Mouse (Mus musculus) layer of hippocampus, adult 9-11 months (tissue): ENCODE measurements at regions not wholly inside any gene's neighbourhood (a gene's known extent, or its start where the extent isn't known, plus 50 kb on each side); places are given as distances from the start of the nearest gene placed in this dataset.

ENCODE experiments used
- DNase-seq: peaks from one replicate; pipeline ENCODE4 v3.0.0; 2022

DNA sequence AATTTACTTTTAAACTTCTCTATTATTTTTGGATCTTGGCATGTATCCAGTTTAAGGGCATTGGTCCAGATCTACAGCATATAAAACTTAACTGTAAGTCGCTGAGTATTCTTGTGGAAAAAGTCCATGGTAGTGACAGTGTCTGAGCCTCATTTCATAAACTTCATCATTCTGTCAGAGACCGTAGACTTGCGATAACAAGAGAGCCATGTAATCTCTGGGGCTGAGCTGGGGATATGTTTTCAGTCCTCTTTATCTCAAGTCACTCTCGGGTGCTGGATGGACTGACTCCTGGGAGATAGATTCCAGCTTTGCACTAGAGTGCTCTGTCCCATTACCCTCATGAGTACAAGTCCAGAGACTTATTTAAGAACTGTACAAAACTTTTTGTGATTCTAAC is 362.0 kb downstream of the Fat4 start:
- DNase-seq: no peak

DNA sequence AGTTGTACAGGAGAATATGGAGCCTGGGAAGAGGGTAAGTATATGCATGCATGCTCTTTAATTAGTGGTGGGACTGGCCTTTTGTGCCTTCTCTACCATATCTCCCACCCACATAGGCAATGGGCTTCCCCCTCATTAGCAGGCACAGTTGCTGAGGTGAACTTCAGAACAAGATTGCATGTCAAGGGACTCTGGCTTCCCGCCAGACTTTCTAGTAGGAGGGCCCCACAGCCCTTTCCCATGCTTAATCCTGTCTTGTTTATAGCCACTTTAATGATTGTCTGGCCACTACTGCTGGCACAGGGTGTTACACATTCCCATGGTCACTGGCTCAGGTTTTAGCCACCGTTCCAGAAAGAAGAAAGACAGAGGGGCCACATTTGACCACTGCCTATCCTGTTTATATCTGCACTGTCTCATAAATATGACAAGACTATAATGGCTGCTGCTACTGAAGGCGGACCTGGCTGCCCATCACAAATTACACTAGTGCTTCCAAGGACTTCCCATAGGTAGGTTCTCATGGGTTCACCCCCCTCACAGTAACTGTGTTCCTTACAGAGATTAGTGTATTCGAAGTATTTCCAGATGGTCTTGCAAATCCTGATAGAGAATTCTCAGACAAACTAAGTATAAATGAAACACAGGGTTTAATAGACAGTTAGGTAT is 362.6 kb downstream of the Fat4 start:
- DNase-seq: no peak

DNA sequence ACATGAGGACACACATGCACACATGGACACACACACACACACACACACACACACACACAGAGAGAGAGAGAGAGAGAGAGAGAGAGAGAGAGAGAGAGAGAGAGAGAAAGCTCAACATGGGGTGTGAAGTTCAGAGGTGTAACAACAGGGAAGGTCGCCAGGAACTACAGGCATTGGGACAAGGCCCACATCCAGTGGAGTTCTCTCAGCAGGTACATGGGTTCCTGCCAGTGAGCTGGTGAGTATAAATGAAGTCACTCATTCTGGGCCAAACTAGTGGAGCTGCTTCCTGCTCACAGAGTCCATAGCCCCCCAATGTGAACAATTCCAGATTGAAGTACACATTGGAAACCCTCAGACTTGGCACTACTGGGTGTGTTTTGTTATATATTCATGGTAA is 366.3 kb downstream of the Fat4 start:
- no peak for DNase-seq

DNA sequence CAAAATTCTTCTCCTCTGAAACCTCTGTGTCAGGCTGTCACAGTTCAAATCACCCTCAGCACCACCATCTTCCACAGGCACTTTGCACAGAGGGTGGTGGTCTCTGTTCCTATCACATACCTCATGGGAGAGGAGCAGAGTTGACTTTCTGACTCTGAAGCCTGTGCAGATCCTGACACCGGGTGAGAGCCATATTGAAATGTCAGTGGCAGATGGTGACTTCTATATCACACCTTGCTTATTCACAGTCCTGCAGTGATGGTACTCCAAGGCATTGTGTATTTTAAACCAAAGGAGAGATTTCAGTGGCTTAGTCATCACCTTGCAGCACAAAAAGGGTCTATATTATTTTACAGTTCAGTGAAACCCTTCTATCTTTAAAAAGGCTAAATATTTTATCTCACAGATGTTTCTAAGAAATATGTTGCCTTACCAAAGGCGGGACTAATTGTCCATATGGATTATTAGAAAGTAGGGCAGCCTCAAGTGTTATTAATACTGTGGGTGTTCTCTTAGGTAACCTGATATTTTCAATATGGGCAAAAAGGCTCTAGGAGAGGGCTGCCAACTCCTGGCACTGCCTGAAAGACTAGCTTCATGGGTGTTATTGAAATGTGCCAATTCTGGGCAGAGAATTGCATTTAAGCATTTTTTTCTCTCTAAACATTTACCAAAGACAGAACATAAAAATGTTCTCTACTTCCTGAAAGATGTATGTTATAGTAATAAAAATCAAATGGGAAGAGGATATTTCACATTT is 378.1 kb downstream of the Fat4 start:
- DNase-seq: no peak

DNA sequence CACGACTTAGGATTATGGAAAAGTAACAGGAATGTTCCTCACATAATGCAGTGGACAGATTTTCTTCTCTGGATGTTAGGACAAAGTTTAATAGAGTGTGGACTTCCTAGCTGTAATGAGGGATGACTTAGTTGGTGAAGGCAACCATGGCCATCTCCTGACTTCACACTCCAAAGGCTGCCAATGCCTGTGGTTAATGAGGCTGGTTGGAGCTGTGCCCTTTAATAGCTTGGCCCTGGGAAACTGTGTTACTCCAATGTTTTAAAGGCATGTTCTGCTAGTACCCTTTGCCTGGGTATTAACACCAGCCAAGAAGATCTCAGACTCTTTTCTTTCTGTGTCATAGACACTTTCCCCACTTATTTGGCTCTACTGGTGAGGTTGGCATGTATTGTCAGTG is 378.9 kb downstream of the Fat4 start:
- no peak for DNase-seq

DNA sequence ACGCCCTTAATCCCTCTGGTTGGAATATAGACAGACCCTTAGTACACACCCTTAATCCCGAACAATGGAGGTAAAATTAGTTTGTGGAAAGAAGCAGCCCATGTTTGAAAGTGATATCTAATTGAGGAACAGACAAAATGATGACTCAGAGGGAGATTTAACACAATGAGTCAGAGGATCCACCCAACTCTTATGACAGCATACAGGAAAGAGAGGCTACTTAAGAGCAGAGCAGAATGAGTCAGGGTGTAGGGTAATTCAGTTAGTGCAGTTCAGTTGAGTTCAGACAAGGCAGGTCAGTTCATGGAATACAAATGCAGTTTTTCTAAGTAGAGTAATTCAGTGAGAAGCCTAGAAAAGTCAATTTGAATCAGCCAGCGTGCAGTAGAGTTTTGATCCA is 382.6 kb downstream of the Fat4 start:
- no peak for DNase-seq

DNA sequence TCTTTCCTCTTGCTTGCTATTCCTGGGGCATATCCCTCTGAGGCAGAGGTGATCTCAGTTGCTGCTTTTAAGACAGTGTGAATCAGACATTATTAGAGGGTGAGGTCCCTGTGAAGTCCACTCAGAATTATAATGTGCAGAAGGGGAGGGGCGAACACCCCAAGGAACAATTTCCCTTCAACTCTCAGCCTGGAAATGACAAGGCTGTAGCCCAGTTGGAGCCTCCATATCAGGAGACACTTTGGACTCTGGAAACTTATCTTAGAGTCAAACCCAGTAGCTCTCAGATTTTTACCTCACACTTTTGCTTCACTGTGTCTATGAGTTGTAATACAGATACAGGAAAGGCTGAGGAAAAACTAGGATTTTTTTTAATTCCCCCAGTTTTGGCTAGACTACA is 385.9 kb downstream of the Fat4 start:
- no peak for DNase-seq

DNA sequence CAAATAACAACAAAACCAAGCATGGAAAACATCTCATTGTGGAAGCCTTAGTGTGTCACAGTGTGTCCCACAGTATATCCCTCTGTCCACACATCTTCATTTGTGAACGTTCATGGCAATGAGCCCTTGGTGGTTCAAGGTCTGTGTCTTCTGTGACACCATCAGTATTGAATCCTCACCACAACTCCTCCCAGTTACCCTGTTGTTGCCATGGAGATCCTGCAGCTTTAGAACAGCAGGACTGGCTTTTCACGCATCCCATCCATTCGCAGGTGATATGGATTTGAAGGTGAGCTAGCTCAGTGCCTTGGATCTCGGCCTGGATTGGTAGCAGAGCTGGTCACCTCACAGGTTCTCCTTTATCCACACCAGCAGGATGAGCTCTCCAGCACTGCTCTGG is 390.2 kb downstream of the Fat4 start:
- DNase-seq: no peak

DNA sequence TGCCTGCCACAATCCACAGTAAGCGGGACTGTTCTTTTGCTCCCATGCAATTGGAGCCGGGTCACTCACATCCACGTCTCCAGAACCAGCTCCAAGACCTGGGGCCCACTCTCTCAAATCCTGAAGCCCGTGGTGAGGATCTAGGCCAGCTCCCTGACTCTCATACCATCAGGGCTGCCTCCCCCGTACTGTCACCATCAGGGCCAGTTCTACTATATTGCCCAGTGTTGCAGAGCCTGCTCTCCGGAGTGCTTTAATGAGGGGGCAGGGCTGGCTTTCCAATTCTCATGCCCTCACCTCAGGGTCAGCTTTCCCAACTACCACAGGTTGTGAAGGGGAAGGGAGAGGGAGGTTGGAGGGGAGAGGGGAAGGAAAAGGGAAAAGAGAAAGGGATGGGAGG is 390.6 kb downstream of the Fat4 start:
- DNase-seq: no peak

DNA sequence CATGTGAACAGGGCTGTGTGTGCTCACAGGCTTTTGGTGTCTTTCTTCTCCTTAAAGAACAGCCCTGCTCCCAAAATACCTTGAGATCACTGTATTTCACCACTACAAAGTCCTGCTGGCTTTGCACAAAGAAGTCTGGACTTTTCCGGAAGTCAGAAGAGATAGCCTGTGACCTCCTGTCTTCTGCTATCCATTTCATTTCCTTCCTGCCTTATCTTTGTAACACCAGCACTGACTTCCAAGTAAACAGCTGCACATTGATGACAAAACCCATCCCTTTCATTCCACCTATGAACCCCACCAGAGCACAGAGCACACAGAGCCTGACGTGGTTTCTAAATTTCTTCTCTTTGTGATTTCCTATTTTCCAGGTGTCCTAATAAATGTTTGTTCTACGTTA is 408.5 kb downstream of the Fat4 start:
- no peak for DNase-seq

DNA sequence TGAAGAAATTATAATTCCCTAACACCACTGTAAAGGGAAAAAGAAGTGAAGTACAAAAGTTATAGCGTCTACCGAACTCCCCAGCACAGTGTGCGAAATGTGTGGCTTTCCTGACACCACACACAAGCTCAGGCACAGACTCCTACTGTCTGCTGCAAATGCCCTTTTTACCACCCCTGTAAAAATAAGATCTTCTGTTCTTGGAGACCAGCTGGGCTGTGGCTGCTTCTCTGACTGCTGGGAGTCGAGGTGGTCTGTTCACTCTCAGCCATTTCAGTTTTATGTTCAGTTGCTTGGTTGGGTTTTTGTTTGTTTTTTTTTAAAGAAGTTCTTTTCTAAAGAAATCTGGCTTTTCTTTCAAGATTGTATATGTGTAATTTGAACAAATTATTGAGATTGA is 409.5 kb downstream of the Fat4 start:
- DNase-seq: no peak

DNA sequence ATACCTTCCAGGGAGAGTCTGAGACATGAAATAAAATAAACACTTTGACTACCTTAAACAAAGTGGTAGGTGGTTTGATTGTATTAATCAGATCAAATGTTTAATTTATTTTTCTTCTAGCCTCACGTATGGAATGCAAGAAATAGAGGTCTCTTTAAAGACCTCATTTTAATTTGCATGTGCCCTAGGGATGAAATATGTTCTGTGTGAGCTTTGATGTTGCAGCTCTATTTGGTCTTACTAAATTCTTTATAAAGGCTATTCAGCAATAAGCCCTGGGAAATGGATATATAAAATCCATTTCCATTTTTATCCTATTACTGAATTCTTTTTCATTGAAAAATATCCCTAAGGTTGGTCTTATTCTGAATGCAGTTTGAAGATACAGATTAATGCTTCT is 422.7 kb downstream of the Fat4 start:
- DNase-seq: no peak

DNA sequence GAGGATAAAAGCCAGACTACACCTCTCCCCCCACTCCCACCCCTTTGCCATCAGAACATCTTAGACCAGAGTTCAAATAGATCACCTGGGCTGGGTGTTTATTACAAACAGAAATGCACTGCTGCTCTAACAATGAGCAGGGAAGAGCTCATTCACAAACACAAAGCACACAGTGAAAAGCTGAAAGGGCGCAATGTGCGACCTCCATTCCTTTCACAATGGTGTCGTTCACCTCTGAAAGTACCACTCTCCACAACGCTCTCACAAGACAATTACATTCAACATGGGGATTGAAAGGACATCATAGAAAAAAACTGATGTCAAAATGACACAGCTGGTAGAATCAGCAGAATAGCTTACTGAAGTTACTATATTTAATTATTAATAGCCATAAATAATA is 426.8 kb downstream of the Fat4 start:
- no peak for DNase-seq

DNA sequence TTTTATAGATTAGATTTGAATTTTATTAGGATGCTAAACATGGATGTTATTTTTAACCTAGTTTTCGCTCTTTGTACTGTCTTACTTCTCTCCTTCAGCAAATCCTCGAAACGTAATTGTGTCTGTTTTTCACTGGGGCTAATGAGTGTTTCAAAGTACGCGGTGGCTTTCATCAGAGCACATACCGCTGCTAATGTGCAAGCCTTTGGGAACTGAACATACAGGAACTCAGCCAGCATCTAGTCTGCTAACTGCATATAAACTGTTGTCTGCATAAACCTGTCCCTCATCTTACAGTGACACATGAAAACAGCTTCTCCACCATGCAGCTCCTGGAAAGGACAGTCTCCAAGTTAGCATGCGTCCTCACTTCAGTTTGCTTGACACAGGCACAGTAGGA is 434.1 kb downstream of the Fat4 start:
- DNase-seq: no peak

DNA sequence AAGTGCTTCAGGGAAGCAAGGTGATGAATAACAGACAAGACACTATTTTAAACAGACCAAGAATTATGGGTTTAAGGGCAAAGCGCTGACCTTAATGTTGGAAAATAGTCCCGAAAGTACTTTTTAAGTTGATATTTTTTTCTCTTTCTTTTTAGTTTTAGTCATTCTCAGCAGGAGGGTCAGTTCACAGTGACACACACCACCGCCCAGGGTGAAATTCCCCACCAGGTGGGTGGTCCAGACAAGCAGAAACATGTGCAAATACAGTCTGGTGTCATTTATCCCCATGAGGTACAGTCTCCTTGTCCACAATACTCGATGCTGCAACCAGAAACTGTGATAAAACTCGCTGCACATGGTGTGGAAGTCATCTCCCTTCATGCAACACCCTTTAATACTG is 435.5 kb downstream of the Fat4 start:
- DNase-seq: no peak

DNA sequence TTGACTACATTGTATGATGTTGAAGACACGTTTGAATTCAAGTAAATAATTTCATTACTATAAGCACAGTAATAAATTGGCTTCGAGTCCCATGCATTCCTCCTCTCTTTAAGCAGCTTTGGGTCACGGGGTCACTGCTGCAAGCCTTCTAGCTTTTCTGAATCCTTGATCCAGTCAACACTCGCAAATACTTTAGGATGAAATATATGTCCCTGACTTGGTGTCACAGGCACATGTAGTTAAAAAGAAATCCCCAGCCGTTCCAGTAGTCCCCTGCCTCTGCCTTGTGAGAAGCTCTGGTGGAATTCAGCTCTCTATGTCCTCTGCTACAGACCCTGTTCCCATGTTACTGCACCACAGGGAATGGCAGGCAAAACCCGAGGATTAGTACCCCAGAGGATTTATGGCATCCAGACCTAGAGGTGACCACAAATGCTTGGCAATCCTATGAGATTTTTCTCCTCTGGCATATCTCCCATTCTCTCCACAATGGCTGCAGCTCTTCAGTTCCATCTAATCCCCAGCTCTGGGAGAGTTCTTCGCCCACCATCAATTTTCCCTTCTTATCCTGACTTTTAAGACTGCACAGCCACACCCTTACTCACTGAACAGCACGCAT is 449.0 kb downstream of the Fat4 start:
- no peak for DNase-seq

DNA sequence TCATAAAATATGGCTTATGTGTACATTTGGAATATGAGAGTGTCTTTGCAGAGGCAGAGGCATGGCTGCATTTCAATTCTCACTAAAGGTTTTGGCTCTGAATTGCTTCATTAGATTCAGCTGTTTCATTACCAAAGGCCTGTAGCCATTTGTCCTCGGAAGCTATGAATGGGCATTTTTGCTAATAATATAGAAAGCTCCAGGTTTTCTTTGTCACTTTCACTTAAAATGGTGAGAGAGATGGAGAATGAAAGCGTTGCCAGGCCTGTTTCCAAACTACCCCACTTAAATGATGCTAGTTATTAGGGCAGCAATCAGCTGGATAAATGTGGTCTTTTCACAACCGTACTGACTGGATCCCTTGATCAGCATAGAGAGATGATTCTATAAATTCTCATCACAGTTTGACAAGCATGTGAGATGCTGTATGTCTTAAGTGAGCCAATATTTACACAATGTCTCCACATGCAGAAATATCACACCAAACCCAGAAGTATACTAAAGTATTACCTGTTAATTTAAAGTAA is 454.5 kb downstream of the Fat4 start:
- DNase-seq: no peak

DNA sequence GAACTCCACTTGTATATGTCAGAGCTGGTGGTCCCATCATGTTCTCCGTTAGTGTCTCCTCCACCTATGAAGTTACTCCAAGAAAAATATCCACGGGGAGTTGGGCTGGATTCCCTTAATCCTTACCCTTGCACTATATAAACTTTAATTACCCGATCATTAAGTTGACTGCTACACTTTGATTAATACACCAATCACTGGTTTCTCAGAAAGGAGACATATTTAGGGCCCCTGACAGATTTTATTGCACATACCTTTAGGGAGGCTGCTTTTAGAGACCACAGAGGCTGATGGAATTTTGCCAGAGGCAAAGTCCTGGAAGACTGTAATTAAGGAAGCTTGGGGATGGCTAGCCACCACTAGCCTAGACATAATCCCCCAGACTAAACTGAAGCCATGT is 457.3 kb downstream of the Fat4 start:
- DNase-seq: no peak

DNA sequence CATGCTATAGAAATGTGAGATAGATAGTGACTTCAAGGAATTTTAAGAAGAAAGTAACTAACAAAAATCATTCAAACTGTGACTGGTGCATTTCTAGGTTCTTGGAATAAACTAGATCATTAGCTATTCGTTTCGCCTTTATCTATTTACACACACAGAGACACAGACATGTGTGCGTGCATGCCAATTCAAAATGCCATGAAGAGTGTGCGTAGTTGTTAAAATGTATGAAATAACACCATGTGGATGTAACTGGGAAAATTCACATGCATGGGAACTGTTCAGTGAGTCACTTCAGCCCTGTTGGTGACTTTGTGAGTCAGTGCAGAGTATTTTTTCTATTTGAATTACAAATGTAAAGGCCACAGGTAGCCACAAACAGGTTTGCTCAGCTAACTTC is 460.8 kb downstream of the Fat4 start:
- DNase-seq: no peak

DNA sequence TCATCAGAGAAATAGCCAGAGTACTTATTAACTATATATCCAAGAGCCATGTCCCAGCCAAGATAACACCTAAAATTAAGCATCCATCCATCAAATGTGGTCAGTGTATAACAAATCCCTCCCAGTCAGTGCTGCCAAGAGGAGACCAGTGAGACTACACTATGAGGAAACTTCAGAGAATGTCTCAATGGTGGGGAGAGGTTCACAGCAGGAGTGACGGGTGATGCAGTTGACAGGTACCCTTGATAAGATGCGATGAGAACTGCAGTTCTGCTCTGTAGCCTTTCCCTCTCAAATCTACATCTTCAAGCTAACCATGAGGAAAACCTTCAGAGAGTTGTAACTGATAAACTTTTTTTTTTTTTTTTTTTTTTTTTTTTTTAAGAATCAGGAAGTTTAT is 470.3 kb downstream of the Fat4 start:
- no peak for DNase-seq

DNA sequence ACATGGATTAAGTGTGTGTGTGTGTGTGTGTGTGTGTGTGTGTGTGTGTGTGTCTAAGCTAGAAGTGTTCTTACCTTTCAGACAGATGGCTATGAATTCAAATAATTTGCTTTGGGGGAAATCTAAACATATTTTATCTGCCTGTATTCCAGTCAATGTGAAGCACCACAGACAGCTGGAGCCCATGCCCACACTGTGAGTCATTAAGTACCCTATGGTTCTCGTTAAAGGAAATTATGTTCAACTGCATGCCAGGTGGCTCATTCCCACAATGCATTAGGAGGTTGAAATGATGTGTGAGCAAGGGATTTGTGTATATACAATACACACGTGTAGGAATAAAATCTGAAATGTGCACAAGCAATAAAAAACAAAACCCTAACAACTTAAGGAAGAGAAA is 473.5 kb downstream of the Fat4 start:
- DNase-seq: peak; percentile 39

DNA sequence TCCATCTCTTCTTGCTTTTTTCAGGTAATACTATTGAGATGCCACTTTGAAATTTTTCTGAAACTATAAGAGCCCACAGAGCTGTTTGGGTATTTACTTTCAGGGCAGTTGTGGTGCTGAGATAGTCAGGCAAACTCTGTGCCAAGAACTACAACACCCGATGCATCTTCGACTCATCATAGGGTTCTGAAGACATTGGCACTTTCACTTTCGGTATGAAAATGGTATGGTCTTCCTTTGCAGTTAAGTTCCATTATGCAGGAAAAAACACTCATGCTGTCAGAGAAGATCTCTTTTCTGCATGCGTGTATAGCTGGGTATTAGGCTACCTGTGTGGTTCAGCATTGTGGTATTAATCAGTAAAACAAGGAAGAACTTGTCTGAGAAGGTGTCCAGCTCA is 484.2 kb downstream of the Fat4 start:
- no peak for DNase-seq

DNA sequence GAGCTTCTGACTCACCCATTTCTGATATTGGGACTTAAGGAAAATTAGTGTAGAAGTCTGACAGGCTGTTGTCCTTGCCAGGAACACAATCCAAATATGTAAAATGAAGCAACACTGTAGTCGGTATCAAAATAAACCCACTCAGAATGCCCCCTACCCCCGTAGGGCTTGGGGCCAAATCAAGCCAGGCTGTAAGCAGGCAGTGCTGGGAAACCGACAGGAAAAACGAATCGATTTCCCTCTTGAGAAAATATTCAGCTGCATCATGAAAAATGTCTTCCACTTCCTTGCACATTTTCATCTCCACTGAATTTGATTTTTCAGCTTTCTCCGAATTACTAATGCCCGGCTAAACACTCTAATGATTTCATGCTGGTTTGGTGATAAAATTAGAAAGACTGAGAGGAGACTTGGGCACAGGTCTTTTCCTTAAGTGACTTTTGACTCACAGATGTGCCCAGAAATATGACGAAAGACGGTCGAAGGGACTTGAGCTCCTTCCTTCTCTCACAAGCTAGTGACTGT is 485.7 kb downstream of the Fat4 start:
- DNase-seq: no peak

DNA sequence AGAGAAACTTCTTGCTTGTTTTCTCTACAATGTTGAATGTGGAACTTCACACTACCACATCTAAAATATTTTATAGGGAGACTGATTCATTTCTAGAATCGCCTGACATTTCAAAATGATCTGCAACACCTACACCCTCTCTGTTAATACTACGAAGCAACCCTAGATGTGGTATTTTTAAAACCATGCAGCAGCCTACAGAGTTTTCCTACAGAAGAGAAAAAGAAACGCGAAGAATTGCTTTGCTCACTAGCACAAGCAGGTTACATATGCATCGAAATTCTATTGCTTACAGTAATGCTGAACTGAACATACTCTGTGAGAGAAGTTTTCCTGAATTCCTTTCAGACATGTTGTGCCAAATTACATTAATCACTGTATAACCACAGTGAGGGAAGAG is 488.7 kb downstream of the Fat4 start:
- DNase-seq: no peak
